Mouse (Mus musculus) megakaryocyte, embryonic 14.5 days (primary cell): Measurements from ENCODE around the gene Epha6. TPM values are rescaled to one million over a fixed set of nuclear protein-coding genes. Genes with fewer than 3 reads are reported as not detected.

ENCODE experiments used
- H3K27me3 ChIP-seq: replicated peaks from 2 replicates; pipeline ENCODE3; 2012; ENCODE audit warnings: inconsistent platforms
- H3K36me3 ChIP-seq: replicated peaks from 2 replicates; pipeline ENCODE3; 2012; ENCODE audit warnings: low read length, inconsistent platforms, mixed read lengths
- H3K4me1 ChIP-seq: 2 replicates; pipeline ENCODE4 v1.6.1; 2012; ENCODE audit warnings: inconsistent platforms
- H3K4me3 ChIP-seq: replicated peaks from 2 replicates; pipeline ENCODE3; 2012; ENCODE audit warnings: moderate library complexity, mild to moderate bottlenecking, inconsistent platforms
- H3K9me3 ChIP-seq: 2 replicates; pipeline ENCODE4 v1.6.1; 2012; ENCODE audit warnings: inconsistent platforms
- FLI1 ChIP-seq: IDR thresholded peaks from 2 replicates; pipeline ENCODE4 v1.6.1; 2012; ENCODE audit warnings: low read length, inconsistent platforms, mixed read lengths
- GATA1 ChIP-seq: IDR thresholded peaks from 3 replicates; pipeline ENCODE4 v1.6.1; 2012; ENCODE audit warnings: mixed read lengths, low read length, inconsistent platforms, borderline replicate concordance
- polyA plus RNA-seq: library from polyadenylated mRNA; stranded (reverse); fragments of >175 nt; gene quantifications from 2 replicates; pipeline ENCODE4 v1.2.3, GENCODE M21; 2012; ENCODE audit warnings: low replicate concordance; ENCODE audit not compliant: insufficient read depth

The Epha6 gene
- polyA plus RNA-seq, 1 experiment = not detected

DNA sequence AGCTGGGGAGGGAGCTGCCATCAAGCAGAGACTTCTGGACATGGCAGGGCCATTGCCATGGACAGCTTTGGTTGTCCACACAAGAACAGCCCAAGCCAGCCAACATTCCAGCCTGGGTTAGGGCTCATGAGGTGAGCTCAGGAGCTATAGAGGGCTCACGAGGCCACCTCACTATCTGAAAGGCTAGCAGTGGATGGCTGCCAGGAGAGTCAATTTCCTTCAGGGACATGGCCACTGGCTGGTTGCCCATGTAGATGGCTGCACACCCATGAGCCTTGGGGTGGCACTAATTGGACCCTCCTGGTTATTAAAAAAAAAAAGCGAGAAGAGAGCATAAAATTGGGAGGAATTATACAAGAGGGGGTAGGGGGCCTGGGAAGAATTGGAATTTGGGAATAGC lies 970.7 kb downstream of the Epha6 start:
- Histone ChIP-seq H3K4me1 (peaks cover 14% of the 10 kb centered on the region), H3K9me3 (no peaks in the 10 kb centered on the region), H3K27me3 (no peaks in the 10 kb centered on the region), H3K4me3 (no peak overlapping the region), H3K36me3 (no peaks in the 10 kb centered on the region)
- TF ChIP-seq FLI1 (no peak), GATA1 (no peak)

GRCm38 (mm10) chr16:59621554-59621953 lies 983.8 kb downstream of the Epha6 start:
- no peaks in the 10 kb centered on the region for H3K36me3 ChIP-seq
- no peak overlapping the region for H3K4me3 ChIP-seq
- no peaks in the 10 kb centered on the region for H3K9me3 ChIP-seq
- H3K4me1 ChIP-seq = no peaks in the 10 kb centered on the region
- H3K27me3 ChIP-seq = no peaks in the 10 kb centered on the region
- no peak for TF ChIP-seq FLI1
- no peak for TF ChIP-seq GATA1

DNA sequence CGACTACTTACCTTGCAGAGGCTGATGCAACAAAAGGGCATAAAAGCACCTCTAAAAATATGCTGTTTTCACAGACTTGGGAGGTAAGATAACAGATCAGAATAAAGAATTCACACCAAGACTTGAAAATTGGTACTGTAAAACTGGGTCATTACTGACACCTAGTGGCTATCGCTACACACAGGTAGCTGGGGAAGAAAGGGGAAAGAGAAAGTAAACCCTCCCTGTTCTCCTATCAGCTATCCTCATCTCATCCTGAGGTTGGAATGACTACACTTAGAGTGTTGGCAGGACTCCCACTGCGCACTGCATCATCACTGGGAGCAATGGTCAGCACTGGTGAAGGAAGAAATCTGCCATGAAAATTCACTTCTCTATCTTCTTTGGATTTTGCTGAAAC lies 988.2 kb downstream of the Epha6 start:
- Histone ChIP-seq H3K4me1 (no peaks in the 10 kb centered on the region), H3K27me3 (no peaks in the 10 kb centered on the region), H3K36me3 (no peaks in the 10 kb centered on the region), H3K9me3 (no peaks in the 10 kb centered on the region), H3K4me3 (peak overlapping the region; percentile 78)
- TF ChIP-seq GATA1 (no peak), FLI1 (no peak)

GRCm38 (mm10) chr16:59615675-59616074 lies 989.7 kb downstream of the Epha6 start:
- TF ChIP-seq FLI1 = no peak
- no peak for TF ChIP-seq GATA1
- no peaks in the 10 kb centered on the region for H3K36me3 ChIP-seq

DNA sequence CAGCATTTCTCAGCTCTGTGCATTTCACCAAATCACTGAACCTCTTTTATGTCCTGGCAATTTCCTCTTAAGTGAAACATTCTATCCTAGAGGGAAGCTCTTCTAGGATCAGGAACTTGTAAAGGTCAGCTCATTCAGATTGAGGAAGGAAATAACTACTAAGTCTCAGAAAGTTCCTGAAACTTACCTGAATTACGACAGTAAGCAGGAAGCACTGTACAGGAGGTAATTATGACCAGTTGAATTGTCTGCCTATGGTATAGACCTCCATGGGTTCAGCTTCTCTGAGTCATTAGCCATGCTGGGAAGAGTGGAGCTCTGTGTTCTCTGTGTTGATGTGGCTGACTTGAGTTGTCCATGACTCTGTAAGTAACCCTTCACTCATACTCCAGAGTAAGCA lies 994.6 kb downstream of the Epha6 start:
- Histone ChIP-seq H3K4me1 (no peaks in the 10 kb centered on the region), H3K36me3 (no peaks in the 10 kb centered on the region), H3K4me3 (no peak overlapping the region), H3K27me3 (peaks cover 1% of the 10 kb centered on the region), H3K9me3 (peaks cover 3% of the 10 kb centered on the region; the same call in 1 of the 2 replicates)
- no peak for TF ChIP-seq FLI1
- no peak for TF ChIP-seq GATA1

More at GRCm38 (mm10) chr16:59615675-59616074, 989.7 kb downstream of the Epha6 start:
- no peaks in the 10 kb centered on the region for H3K27me3 ChIP-seq
- H3K4me3 ChIP-seq = no peak overlapping the region
- peaks cover 3% of the 10 kb centered on the region; the same call in 1 of the 2 replicates for H3K9me3 ChIP-seq
- no peaks in the 10 kb centered on the region for H3K4me1 ChIP-seq

- Histone ChIP-seq H3K4me3 (no peak overlapping the region), H3K4me1 (peaks cover 12% of the 10 kb centered on the region), H3K27me3 (peaks cover 33% of the 10 kb centered on the region), H3K9me3 (no peaks in the 10 kb centered on the region), H3K36me3 (no peaks in the 10 kb centered on the region)
- TF ChIP-seq GATA1 = no peak
- no peak for TF ChIP-seq FLI1
These were observed 1001.1 kb downstream of the Epha6 start for GRCm38 (mm10) chr16:59604078-59604781.
